Mouse (Mus musculus) testis, postnatal 10 days (tissue): ENCODE measurements at regions not wholly inside any gene's neighbourhood (a gene's known extent, or its start where the extent isn't known, plus 50 kb on each side); places are given as distances from the start of the nearest gene placed in this dataset.

Experiments used
- DNase-seq: peaks from one replicate; pipeline ENCODE4 v3.0.0; 2021; ENCODE audit warnings: low spot score

- DNase-seq = no peak
Measured at GRCm38 (mm10) chr7:128834894-128835293, 90.2 kb downstream of the Sec23ip start.

- no peak for DNase-seq
Measured at GRCm38 (mm10) chr7:128836435-128836834, 91.7 kb downstream of the Sec23ip start.

- no peak for DNase-seq
Measured at GRCm38 (mm10) chr7:128842561-128842960, 97.8 kb downstream of the Sec23ip start.

GRCm38 (mm10) chr7:128843576-128843975, 98.8 kb downstream of the Sec23ip start:
- no peak for DNase-seq

GRCm38 (mm10) chr7:128849261-128849660, 104.5 kb downstream of the Sec23ip start:
- DNase-seq = no peak

- no peak for DNase-seq
Measured at GRCm38 (mm10) chr7:128854193-128854592, 109.5 kb downstream of the Sec23ip start.

- no peak for DNase-seq
Measured at GRCm38 (mm10) chr7:128854690-128855343, 110.1 kb downstream of the Sec23ip start.

GRCm38 (mm10) chr7:128860141-128860540, 115.4 kb downstream of the Sec23ip start:
- peak; percentile 81 for DNase-seq

- DNase-seq = no peak
Measured at GRCm38 (mm10) chr7:128860709-128861108, 116.0 kb downstream of the Sec23ip start.

- no peak for DNase-seq
Measured at GRCm38 (mm10) chr7:128861376-128861775, 116.6 kb downstream of the Sec23ip start.

- no peak for DNase-seq
Measured at GRCm38 (mm10) chr7:128868799-128869198, 124.1 kb downstream of the Sec23ip start.

- no peak for DNase-seq
Measured at GRCm38 (mm10) chr7:128884015-128884414, 139.3 kb downstream of the Sec23ip start.

- DNase-seq = no peak
Measured at GRCm38 (mm10) chr7:128885551-128885950, 140.8 kb downstream of the Sec23ip start.

- DNase-seq = no peak
Measured at GRCm38 (mm10) chr7:128910134-128910533, 165.4 kb downstream of the Sec23ip start.

GRCm38 (mm10) chr7:128937976-128938730, 193.4 kb downstream of the Sec23ip start:
- peak; percentile 45 for DNase-seq

GRCm38 (mm10) chr7:128960575-128960974, 215.8 kb downstream of the Sec23ip start:
- DNase-seq = peak; percentile 5

GRCm38 (mm10) chr7:128979904-128980303, 235.2 kb downstream of the Sec23ip start:
- DNase-seq = no peak

- no peak for DNase-seq
Measured at GRCm38 (mm10) chr7:128980827-128981226, 236.1 kb downstream of the Sec23ip start.

GRCm38 (mm10) chr7:128998759-128999158, 254.0 kb downstream of the Sec23ip start:
- peak; percentile 32 for DNase-seq

GRCm38 (mm10) chr7:129002419-129002818, 254.4 kb upstream of the Plpp4 start:
- no peak for DNase-seq

- no peak for DNase-seq
Measured at GRCm38 (mm10) chr7:129003150-129003549, 253.7 kb upstream of the Plpp4 start.

GRCm38 (mm10) chr7:129016353-129016752, 240.5 kb upstream of the Plpp4 start:
- DNase-seq = no peak

- DNase-seq = no peak
Measured at GRCm38 (mm10) chr7:129027116-129027515, 229.7 kb upstream of the Plpp4 start.

GRCm38 (mm10) chr7:129048023-129048422, 208.8 kb upstream of the Plpp4 start:
- no peak for DNase-seq
